ENCODE assay signal across 14 mouse cellular contexts in genomic region chr4:156050391-156050980, GRCm38 (mm10). TPM values are rescaled to one million over a fixed set of nuclear protein-coding genes. Genes with fewer than 3 reads are reported as not detected.
DNase-seq lines count a peak whose midpoint lies in the region; ATAC-seq and TF ChIP-seq lines count a peak whose summit lies in the region.
"Had no signal": no experiment of that assay in that cellular context is flagged by ENCODE, and none has a peak within 500 bp of the region (broad histone marks: within the 10 kb centered on the region; RNA-seq: fewer than 3 reads in every experiment).

No protein-coding gene starts in this region.

- no peaks in the 10 kb centered on the region for H3K9me3 ChIP-seq in stomach, embryonic 16.5 days (replicated peaks; ENCODE audit: control insufficient read depth, low read length)
- H3K9me3 ChIP-seq in midbrain, embryonic 14.5 days (ENCODE audit: control insufficient read depth, low read length): no peaks in the 10 kb centered on the region
- H3K9me3 ChIP-seq: forebrain, embryonic 10.5 days; heart, embryonic 12.5 days had no signal

- H3K9ac ChIP-seq in stomach, embryonic 16.5 days (ENCODE audit: low read length): no peak overlapping the region
- no peak overlapping the region for H3K9ac ChIP-seq in midbrain, embryonic 14.5 days (replicated peaks; ENCODE audit: low read length)
- H3K9ac ChIP-seq: heart, embryonic 12.5 days had no signal

- peak; percentile 80 for DNase-seq in ovary, adult 18-20 months (ENCODE audit: low spot score)
- no peak for DNase-seq in ovary, postnatal 10 days (ENCODE audit: low spot score)
- peak; percentile 67 for DNase-seq in adrenal gland, postnatal 10 days
- DNase-seq in lung, adult 2 months: peak; percentile 44
- no peak for DNase-seq in layer of hippocampus, adult 8-10 months (ENCODE audit: low spot score in 2 of 2)
- DNase-seq in midbrain, embryonic 14.5 days: no peak
- DNase-seq in yolk sac, embryonic 10.5 days (ENCODE audit: low spot score): no peak
- DNase-seq: kidney, postnatal 25 days; liver; right cerebral cortex, adult 18-20 months had no signal

- no peaks in the 10 kb centered on the region for H3K4me1 ChIP-seq in lung, adult 2 months (ENCODE audit: control insufficient read depth, insufficient read depth, low read length)
- no peaks in the 10 kb centered on the region; the same call in 1 of the 2 replicates for H3K4me1 ChIP-seq in stomach, embryonic 16.5 days (ENCODE audit: control insufficient read depth, insufficient read depth, low read length)
- H3K4me1 ChIP-seq in midbrain, embryonic 14.5 days (ENCODE audit: control insufficient read depth, insufficient read depth, low read length): no peaks in the 10 kb centered on the region

- no peak overlapping the region for H3K4me2 ChIP-seq in stomach, embryonic 16.5 days (ENCODE audit: low read depth, low read length)
- H3K4me2 ChIP-seq in midbrain, embryonic 14.5 days (ENCODE audit: low read length): no peak overlapping the region
- H3K4me2 ChIP-seq: heart, embryonic 12.5 days had no signal

- no peaks in the 10 kb centered on the region for H3K36me3 ChIP-seq in stomach, embryonic 16.5 days (ENCODE audit: control insufficient read depth, insufficient read depth, low read length)
- H3K36me3 ChIP-seq in midbrain, embryonic 14.5 days (ENCODE audit: control insufficient read depth, insufficient read depth, low read length): no peaks in the 10 kb centered on the region
- H3K36me3 ChIP-seq: forebrain, embryonic 10.5 days; heart, embryonic 12.5 days had no signal

- TF ChIP-seq CTCF in lung, adult 2 months (IDR thresholded peaks at IDR 0.05; ENCODE audit: insufficient read depth, low read length): no peak

- WGBS in lung, adult 2 months: 51% methylated on average over 6 of the region's 6 CpGs
- 48% methylated on average over 6 of the region's 6 CpGs for WGBS in stomach, embryonic 16.5 days
- 69% methylated on average over 6 of the region's 6 CpGs for WGBS in midbrain, embryonic 14.5 days

- no peak for TF ChIP-seq POLR2A in lung, adult 2 months (IDR thresholded peaks at IDR 0.05; ENCODE audit: borderline replicate concordance, extremely low read depth, low read depth, low read length)

- no peak overlapping the region for H3K4me3 ChIP-seq in lung, adult 2 months (replicated peaks; ENCODE audit: extremely low read depth, low read depth, low read length)
- no peak overlapping the region for H3K4me3 ChIP-seq in stomach, embryonic 16.5 days (replicated peaks; ENCODE audit: low read length)
- H3K4me3 ChIP-seq in midbrain, embryonic 14.5 days (replicated peaks; ENCODE audit: low read depth, low read length): no peak overlapping the region
- H3K4me3 ChIP-seq: forebrain, embryonic 10.5 days; heart, embryonic 12.5 days had no signal

- no peak overlapping the region for H3K27ac ChIP-seq in stomach, embryonic 16.5 days (ENCODE audit: low read length)
- H3K27ac ChIP-seq in midbrain, embryonic 14.5 days (replicated peaks; ENCODE audit: low read depth, low read length): no peak overlapping the region
- H3K27ac ChIP-seq: forebrain, embryonic 10.5 days had no signal

- ATAC-seq in stomach, embryonic 16.5 days (ENCODE audit: insufficient read depth, low FRiP score): peak; percentile 39; the same call in 1 of the 2 replicates
- no peak for ATAC-seq in midbrain, embryonic 14.5 days (ENCODE audit: low FRiP score, low TSS enrichment)

- H3K27me3 ChIP-seq in stomach, embryonic 16.5 days (ENCODE audit: control insufficient read depth, insufficient read depth, low read length): no peaks in the 10 kb centered on the region
- no peaks in the 10 kb centered on the region for H3K27me3 ChIP-seq in midbrain, embryonic 14.5 days (ENCODE audit: control insufficient read depth, insufficient read depth, low read length)

RNA-seq across cellular contexts. Expression of gene Ttll10, which starts 8.7 kb away (rescaled TPM):
- under 1 TPM; 0.27 to 0.67 TPM for total RNA-seq in adrenal gland, postnatal 10 days (2021)
- 5.8 and 7.2 TPM in 2 replicates for polyA plus RNA-seq in lung, adult 2 months (2012; rRNA removed)
- polyA plus RNA-seq in stomach, embryonic 16.5 days (2015; fragmentation: Nextera tagmentation; extraction: Ambion mirVana): 4.6 and 5.0 TPM in 2 replicates
- total RNA-seq in layer of hippocampus, adult 8-10 months (2022): under 1 TPM in 3 of 4 experiments, not detected in 1; 0.27 to 0.80 (median 0.45) TPM
- polyA plus RNA-seq in midbrain, embryonic 14.5 days (2014; fragmentation: Nextera tagmentation; extraction: Ambion mirVana): 0.28 TPM in 1 of 2 replicates, not detected in the other
- total RNA-seq: gastrocnemius, adult 18-20 months had no signal

RNA-seq across cellular contexts. Expression of gene Tnfrsf18, which starts 24.5 kb away (rescaled TPM):
- under 1 TPM; 0.51 to 0.66 TPM for total RNA-seq in adrenal gland, postnatal 10 days (2021)
- polyA plus RNA-seq in lung, adult 2 months (2012; rRNA removed): 4.3 and 5.2 TPM in 2 replicates
- polyA plus RNA-seq in stomach, embryonic 16.5 days (2015; fragmentation: Nextera tagmentation; extraction: Ambion mirVana): 2.4 and 3.1 TPM in 2 replicates
- total RNA-seq in layer of hippocampus, adult 8-10 months (2022): not detected
- polyA plus RNA-seq in midbrain, embryonic 14.5 days (2014; fragmentation: Nextera tagmentation; extraction: Ambion mirVana): 1.4 and 2.4 TPM in 2 replicates
- total RNA-seq: gastrocnemius, adult 18-20 months had no signal

RNA-seq across cellular contexts. Expression of gene Tnfrsf4, which starts 36.8 kb away (rescaled TPM):
- 1 to 10 TPM; 1.9 TPM for total RNA-seq in adrenal gland, postnatal 10 days (2021)
- 5.4 and 7.3 TPM in 2 replicates for polyA plus RNA-seq in lung, adult 2 months (2012; rRNA removed)
- polyA plus RNA-seq in stomach, embryonic 16.5 days (2015; fragmentation: Nextera tagmentation; extraction: Ambion mirVana): 0.30 and 0.87 TPM in 2 replicates
- total RNA-seq in layer of hippocampus, adult 8-10 months (2022): 1 to 10 TPM; 1.1 to 3.5 (median 2.0) TPM
- polyA plus RNA-seq in midbrain, embryonic 14.5 days (2014; fragmentation: Nextera tagmentation; extraction: Ambion mirVana): 0.47 and 0.49 TPM in 2 replicates

RNA-seq across cellular contexts. Expression of gene Sdf4, which starts 57.8 kb away (rescaled TPM):
- 100 to 1,000 TPM; 184 to 191 TPM for total RNA-seq in adrenal gland, postnatal 10 days (2021)
- polyA plus RNA-seq in lung, adult 2 months (2012; rRNA removed): 54.3 and 63.6 TPM in 2 replicates
- polyA plus RNA-seq in stomach, embryonic 16.5 days (2015; fragmentation: Nextera tagmentation; extraction: Ambion mirVana): 165 and 166 TPM in 2 replicates
- 100 to 1,000 TPM; 202 to 230 (median 217) TPM for total RNA-seq in layer of hippocampus, adult 8-10 months (2022)
- polyA plus RNA-seq in midbrain, embryonic 14.5 days (2014; fragmentation: Nextera tagmentation; extraction: Ambion mirVana): 105 and 112 TPM in 2 replicates

RNA-seq across cellular contexts. Expression of gene B3galt6, which starts 58.0 kb away (rescaled TPM):
- total RNA-seq in adrenal gland, postnatal 10 days (2021): 1 to 10 TPM; 5.7 to 6.1 TPM
- 6.1 and 7.4 TPM in 2 replicates for polyA plus RNA-seq in lung, adult 2 months (2012; rRNA removed)
- polyA plus RNA-seq in stomach, embryonic 16.5 days (2015; fragmentation: Nextera tagmentation; extraction: Ambion mirVana): 11.0 and 11.6 TPM in 2 replicates
- 10 to 100 TPM in 1 of 4 experiments, 1 to 10 TPM in 3; 9.2 to 11.3 (median 9.7) TPM for total RNA-seq in layer of hippocampus, adult 8-10 months (2022)
- polyA plus RNA-seq in midbrain, embryonic 14.5 days (2014; fragmentation: Nextera tagmentation; extraction: Ambion mirVana): 36.3 and 38.7 TPM in 2 replicates

Comparison
In these comparisons a context has a peak if more than half of its experiments do, and no peak if none do; other contexts are left out.
1. DNase-seq: peak in ovary, adult 18-20 months (single experiment), adrenal gland, postnatal 10 days (single experiment) and lung, adult 2 months (single experiment); none in ovary, postnatal 10 days (single experiment), layer of hippocampus, adult 8-10 months (0 of 2), midbrain, embryonic 14.5 days (single experiment) and yolk sac, embryonic 10.5 days (single experiment).